Mouse (Mus musculus) olfactory bulb, adult 2 months (tissue): Measurements from ENCODE around the gene Taok1. TPM values are rescaled to one million over a fixed set of nuclear protein-coding genes. Genes with fewer than 3 reads are reported as not detected.
A peak's percentile ranks its signal among the peaks of the same experiment; 100 is the strongest.

Experiments used
- H3K27ac ChIP-seq: fragments of 200-500 bp; 2 replicates; pipeline ENCODE4 v1.5.1; 2012; ENCODE audit warnings: low read depth, low read length; ENCODE audit not compliant: insufficient read depth
- H3K4me1 ChIP-seq: fragments of 200-500 bp; 2 replicates; pipeline ENCODE4 v1.6.1; 2012; ENCODE audit warnings: low read length; ENCODE audit not compliant: control insufficient read depth, insufficient read depth
- H3K4me3 ChIP-seq: fragments of 200-500 bp; 2 replicates; pipeline ENCODE4 v1.5.1; 2012; ENCODE audit warnings: mild to moderate bottlenecking, low read depth, low read length, moderate library complexity; ENCODE audit not compliant: insufficient read depth
- CTCF ChIP-seq: fragments of 200-500 bp; IDR thresholded peaks from 2 replicates; pipeline ENCODE4 v1.5.1; 2012; ENCODE audit warnings: low read depth, mild to moderate bottlenecking, low read length, moderate library complexity; ENCODE audit not compliant: insufficient read depth
- POLR2A ChIP-seq: fragments of 200-500 bp; IDR thresholded peaks from 2 replicates; pipeline ENCODE4 v1.6.1; 2012; ENCODE audit warnings: mild to moderate bottlenecking, low read depth, low read length, moderate library complexity; ENCODE audit not compliant: insufficient read depth
- WGBS: fragments of 180-500 bp; shearing (Covaris S2); methylation state at CpG from one replicate; pipeline ENCODE4 v1.1.7; 2018; 5-methylcytosine and 5-hydroxymethylcytosine counted together
- polyA plus RNA-seq: library from polyadenylated mRNA; stranded (reverse); fragments of >200 nt; gene quantifications from 2 replicates; pipeline ENCODE4 v1.2.4, GENCODE M21; 2012; ENCODE audit warnings: low replicate concordance; ENCODE audit not compliant: missing spikeins, insufficient read depth, insufficient read length

The Taok1 gene
- polyA plus RNA-seq, 1 experiment = 34.1 TPM

DNA sequence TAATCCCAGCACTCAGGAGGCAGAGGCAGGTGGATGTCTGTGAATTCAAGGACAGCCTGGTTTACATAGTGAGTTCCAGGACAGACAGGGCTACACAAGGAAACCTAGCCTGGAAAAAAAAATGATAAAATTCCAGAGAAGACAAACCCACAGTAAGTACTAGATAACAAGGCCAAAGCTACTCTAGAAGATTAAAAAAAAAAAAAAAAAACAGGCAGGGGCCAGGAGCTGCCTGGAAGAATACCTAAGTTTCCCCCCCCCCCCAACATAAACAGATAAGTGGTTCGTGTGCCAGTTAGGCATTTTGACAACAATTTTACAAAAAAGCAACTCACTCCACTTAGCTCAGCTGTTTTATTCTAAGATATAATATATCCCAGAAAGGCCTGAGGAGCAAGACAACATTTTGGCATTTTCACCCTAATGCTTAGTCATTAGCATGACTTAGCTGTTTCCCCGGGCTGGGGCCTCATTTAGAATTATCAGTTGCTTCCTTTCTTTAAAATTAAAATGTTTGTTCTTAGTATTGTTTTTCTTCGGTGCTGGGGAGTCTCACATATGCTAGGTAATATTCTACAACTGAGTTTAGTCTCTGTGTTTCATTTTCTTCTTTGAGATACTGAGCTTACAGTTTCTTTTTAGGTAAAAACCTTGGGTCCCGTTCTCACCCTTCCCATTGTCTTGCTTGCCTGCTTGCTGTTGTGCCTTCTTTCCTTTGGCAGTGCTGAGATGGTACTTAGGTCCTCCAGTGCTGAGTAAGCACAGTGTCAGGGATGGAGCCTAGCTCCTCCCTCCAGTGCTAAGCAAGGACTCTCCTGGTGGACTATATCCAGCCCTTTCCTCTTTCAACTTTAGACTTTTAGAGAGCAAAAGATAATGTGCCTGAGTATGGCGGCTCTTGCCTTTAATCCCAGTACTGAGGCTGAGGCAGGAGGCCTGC is 19.3 kb upstream of the Taok1 start:
- no peak overlapping the region for H3K4me3 ChIP-seq
- H3K27ac ChIP-seq = no peak overlapping the region
- peaks cover 3% of the 10 kb centered on the region; the same call in 1 of the 2 replicates for H3K4me1 ChIP-seq
- WGBS = 63% methylated on average over 5 of the region's 5 CpGs
- no peak for TF ChIP-seq POLR2A
- no peak for TF ChIP-seq CTCF

DNA sequence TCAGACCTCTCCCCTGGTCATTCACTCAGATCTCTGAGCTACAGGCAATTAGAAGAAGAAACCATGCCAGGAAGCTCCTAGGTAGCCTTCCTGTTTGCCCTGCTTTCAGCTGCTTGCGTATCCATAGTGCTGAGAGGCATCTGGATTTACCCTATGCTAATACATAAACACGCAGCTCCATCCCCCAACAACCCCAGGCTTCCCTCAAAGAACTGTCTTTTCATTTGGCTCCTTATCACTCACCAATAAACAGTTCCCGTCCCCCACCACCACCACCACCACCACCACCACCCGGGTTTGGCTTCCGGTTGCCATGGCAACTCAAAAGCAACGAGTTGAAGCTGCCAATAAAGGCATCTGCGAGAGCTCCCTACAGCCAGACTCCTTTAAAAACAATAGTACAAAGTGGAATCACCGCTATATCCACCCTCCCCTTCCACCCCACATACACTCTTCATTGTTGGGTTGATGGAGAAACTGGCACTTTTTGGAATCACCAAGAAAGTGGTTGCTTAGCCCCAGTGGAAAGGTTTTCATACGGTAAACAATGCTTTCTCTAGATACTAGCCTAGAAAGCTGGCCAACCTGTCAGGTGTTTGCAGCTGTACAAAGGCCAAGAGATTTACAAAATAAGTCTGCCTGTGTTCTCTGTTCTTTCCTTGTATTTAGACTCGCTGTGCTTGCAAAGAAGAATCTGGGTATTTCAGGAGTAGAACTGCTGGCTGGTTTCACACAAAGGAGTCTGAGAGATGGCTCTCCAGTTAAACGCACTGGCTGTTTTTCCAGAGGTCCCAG is 17.6 kb upstream of the Taok1 start:
- Histone ChIP-seq H3K27ac (peak overlapping the region; percentile 40), H3K4me3 (peak overlapping the region; percentile 43), H3K4me1 (peaks cover 3% of the 10 kb centered on the region; the same call in 1 of the 2 replicates)
- TF ChIP-seq POLR2A (no peak), CTCF (no peak)
- 6% methylated on average over 11 of the region's 11 CpGs for WGBS

DNA sequence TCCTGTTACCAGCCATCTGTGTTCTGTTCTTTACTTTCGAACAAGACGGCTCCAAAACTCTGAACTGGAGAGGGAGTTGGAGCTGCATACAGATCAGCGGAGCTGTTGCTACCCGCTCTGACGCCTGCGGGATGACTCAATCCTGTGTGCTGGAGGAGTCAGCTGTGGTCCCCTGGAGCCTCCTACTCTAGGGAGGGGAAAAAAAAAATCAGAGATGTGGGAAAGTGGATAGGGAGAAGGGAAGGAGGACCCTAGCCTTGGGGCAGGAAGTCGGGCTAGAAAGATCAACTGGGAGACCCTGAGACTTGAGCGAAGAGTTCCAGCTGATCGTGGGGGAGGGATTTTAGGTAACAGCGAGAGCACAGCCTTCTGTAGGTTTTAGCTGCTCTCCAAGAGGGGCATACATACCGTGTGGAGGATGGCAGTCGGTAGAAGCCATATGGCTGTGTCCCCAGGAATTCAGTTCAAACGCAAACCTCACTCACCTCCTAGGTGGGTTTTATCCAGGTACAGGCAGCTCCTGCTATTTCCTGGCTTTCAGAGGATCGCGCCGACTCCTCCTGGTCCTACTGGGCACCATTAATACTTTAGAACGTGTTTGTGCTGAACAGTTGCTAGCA is 16.9 kb upstream of the Taok1 start:
- peak overlapping the region; percentile 43 for H3K4me3 ChIP-seq
- WGBS = 1% methylated on average over 17 of the region's 17 CpGs
- peak overlapping the region; percentile 40 for H3K27ac ChIP-seq
- TF ChIP-seq POLR2A (no peak), CTCF (no peak)
- H3K4me1 ChIP-seq = peaks cover 3% of the 10 kb centered on the region; the same call in 1 of the 2 replicates

DNA sequence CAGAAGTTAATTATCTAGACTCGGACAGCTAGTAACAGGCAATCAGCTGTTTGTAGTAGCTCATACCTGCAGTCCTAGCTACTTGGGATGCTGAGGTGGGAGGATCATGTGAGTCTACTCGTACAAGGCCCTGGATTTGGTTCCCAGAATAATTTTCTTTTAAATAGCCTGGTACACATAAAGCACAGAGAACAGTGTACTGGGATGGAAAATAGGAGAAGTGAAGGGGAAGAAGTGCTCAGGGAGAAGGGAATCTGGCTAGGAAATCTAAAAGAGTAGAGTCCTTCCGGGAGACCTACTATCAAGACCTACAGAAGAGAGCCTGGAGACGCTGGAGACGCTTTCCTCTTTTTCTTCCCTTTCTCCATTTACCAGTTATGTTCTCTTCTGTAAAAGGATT is 16.4 kb upstream of the Taok1 start:
- TF ChIP-seq POLR2A (no peak), CTCF (no peak)
- Histone ChIP-seq H3K4me1 (peaks cover 3% of the 10 kb centered on the region; the same call in 1 of the 2 replicates), H3K27ac (peak overlapping the region; percentile 40; the same call in 1 of the 2 replicates), H3K4me3 (no peak overlapping the region)
- WGBS = 17% methylated on average over 5 of the region's 5 CpGs

DNA sequence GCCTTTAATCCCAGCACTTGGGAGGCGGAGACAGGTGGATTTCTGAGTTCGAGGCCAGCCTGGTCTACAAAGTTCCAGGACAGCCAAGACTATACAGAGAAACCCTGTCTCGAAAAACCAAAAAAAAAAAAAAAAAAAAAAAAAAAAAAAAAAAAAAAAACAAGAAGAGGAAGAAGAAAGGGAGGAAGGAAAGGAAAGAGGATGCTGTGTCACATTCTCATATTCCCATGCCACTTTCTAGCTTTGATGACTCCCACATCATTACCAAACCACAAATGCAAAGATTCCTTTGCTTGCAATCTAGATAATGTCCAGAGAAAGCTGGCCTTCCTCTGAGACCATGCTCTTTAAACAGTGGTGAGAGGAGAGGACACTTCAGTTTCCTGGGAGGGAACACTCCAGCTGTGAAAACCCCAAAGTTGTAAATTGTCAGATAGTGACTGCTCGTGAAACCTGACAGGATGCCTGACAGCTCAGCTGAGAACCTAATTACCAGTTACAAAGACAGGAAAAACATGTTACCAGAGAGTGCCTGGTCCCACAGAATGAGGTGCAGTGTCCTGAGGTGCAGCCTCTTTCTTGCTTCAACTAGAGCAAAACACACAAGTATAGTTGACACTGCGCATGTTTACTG is 14.4 kb upstream of the Taok1 start:
- TF ChIP-seq CTCF (no peak), POLR2A (no peak)
- 76% methylated on average over 5 of the region's 5 CpGs for WGBS

DNA sequence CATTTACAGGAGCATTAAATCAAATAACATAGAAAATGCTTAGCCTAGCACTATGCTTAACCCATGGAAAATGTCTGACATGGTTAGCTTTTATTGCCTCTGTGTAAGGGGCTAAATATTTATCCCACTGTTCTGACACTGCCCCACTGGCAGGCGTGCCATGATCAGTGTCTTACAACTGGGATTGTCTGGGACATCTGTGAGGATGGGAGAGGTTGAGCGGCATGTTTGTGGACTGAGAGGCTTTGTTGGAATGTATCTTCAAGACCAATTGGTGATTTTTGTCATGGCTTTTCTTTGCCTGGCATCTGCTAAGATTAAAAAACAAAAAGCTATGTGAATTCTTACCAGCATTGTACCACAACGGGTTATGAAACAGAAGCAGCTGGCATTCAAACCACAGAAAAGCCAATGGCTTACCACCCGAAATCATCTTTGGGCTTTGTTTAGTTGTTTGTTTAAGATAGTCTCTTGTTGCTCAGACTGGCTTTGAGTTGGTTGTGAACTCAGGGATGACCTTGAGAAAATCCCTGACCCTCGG is 7.5 kb upstream of the Taok1 start:
- TF ChIP-seq POLR2A (no peak), CTCF (no peak)
- Histone ChIP-seq H3K27ac (no peak overlapping the region), H3K4me1 (no peaks in the 10 kb centered on the region), H3K4me3 (no peak overlapping the region)
- 83% methylated on average over 5 of the region's 5 CpGs for WGBS

More for the DNA sequence above, 14.4 kb upstream of the Taok1 start:
- Histone ChIP-seq H3K27ac (no peak overlapping the region), H3K4me1 (peaks cover 3% of the 10 kb centered on the region; the same call in 1 of the 2 replicates), H3K4me3 (no peak overlapping the region)

DNA sequence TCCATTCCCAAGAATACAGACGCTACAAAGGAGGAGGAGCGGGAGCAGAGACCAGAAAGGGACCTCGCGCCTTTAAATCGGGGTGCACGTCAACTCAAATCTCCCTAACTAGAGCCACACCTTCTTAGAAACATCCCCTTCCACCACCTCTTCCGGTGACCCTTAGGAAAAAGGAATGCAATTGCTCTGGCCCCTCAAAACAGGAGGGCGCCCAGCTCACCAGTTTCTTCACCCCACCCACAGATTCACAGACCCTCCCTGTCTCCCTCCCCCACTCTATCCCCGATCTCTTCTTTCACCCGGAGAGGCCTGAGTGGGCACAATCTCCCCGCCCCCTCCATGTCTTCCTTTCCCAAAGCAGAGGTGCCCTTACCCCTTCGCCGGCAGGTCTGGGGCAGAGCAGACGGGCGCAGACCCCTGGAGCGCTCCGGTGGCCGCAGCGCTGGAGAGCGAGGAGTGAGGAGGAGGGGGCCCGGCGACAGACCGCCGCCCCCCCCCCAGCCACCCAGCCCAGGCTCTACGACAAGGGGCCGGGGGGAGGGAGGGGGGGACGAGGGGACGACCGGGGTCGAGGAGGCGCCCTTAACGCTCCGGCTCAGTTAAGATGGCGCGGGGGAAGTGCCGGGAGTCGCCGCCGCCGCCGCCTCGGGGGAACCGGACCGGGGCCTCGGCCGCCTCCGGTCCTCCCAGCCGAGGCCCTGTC is 629 bp downstream of the Taok1 start:
- H3K4me1 ChIP-seq = peaks cover 2% of the 10 kb centered on the region; the same call in 1 of the 2 replicates
- WGBS = under 1% methylated on average over 33 of the region's 48 CpGs
- H3K27ac ChIP-seq = peak overlapping the region; percentile 68
- TF ChIP-seq POLR2A (no peak), CTCF (no peak)
- peak overlapping the region; percentile 86 for H3K4me3 ChIP-seq
